Mouse (Mus musculus) lung, postnatal 0 days (tissue): Measurements from ENCODE around the gene Eif4e.

Source experiments
- CTCF ChIP-seq: IDR thresholded peaks from 2 replicates; pipeline ENCODE4 v1.5.1; 2016; ENCODE audit warnings: antibody characterized with exemption, mild to moderate bottlenecking
- EP300 ChIP-seq: IDR thresholded peaks from 2 replicates; pipeline ENCODE4 v1.6.1; 2016; ENCODE audit warnings: antibody characterized with exemption, mild to moderate bottlenecking, control low read depth

DNA sequence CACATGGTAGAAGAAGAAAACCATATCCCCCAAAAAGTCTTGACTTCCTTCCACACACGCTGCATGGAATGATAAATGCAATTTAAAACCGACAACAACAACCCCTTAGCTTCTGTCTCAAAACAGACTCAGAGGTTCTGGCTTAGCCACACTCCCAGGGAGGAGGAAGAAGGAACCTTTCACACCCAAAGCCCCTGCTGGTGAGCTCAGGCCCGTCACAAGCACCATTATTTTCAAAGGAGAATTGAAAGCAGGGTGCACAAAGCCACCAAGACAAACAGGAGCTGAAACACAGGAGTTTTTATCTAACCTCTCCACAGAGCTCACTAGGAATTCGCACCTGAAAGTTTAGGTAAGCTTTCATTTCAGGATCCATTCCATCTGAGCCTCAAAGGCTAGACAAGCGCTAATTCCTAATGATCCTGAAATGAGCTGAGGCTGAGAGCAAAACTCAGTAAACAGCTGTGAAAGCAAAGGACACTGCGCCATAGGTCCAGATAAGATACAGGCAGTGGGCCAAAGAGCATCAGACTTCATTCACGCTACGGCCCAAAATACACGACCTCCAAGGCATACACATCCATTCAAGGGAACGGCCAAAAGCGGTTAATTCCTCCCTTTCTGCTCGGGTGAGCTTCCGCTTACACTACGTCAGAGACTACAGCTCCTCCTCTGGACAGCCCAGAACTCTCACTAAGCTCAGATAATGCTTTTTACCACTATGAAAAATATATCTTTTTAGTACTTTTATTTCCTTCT, 44.3 kb upstream of the Eif4e start:
- TF ChIP-seq EP300 (no peak), CTCF (0 out of 2 replicates have a peak, but pooled peaks have one; percentile 17)
